Mouse (Mus musculus) heart, adult 2 months (tissue): ENCODE results near the gene Necab2.

ENCODE experiments used
- CTCF ChIP-seq: fragments of 200-600 bp; IDR thresholded peaks from 2 replicates; pipeline ENCODE4 v1.8.1; 2022; ENCODE audit warnings: antibody characterized with exemption, mild to moderate bottlenecking, moderate library complexity
- EP300 ChIP-seq: fragments of 200-500 bp; IDR thresholded peaks from 2 replicates; pipeline ENCODE4 v1.6.1; 2011; ENCODE audit warnings: low read depth, low read length, control low read depth; ENCODE audit not compliant: insufficient read depth

GRCm38 (mm10) chr8:119427634-119428349 lies 18.7 kb upstream of the Necab2 start:
- TF ChIP-seq CTCF, result no peak
- TF ChIP-seq EP300, result no peak
